Mouse (Mus musculus) T-helper 1 cell (primary cell): ENCODE results near the gene Msmo1.

Experiments
- in situ Hi-C: fragments of 300-600 bp; cut with MboI, MseI; formaldehyde crosslinking; loops from one replicate; pipeline ENCODE4 v1.15.1; 2025; ENCODE audit warnings: high pct_unique_total_duplicates

The Msmo1 gene

DNA sequence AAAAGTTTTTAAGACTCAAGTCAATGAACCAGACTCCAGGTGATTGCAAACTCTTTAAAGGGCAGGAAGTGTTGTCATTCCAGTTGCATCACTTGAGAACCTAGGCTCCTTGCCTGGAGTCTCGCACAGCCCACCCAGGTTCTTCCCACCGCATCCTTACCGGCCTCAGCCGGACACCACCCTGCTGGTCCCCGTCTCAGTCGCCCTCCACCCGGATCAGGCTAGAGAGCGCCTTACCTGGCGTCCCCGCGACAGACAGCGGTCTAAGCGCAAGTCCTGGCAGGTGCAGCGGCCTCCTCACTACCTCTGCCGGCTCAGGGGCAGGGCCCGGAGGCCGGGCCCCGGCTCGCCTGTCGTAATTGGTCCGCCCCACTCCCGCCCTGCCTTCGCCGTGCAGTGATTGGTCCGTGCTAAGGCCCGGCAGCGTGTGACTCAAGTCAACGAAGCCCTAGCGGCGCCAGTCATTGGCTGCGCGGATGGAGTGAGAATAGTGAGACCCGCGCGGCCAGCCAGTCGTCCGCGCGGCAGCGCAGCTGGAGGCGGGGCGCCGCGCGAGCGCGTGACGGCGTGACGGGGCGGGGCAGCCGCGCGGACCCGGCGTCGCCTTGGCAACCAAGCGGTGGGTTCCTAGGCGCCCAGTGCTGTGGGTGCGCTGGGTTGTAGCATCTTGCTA, at the start of gene Msmo1:
Gene Msmo1, minus strand, starts transcription at position 522 of the 673 bp plus-strand sequence.
- in situ Hi-C loops, result no loop called here

DNA sequence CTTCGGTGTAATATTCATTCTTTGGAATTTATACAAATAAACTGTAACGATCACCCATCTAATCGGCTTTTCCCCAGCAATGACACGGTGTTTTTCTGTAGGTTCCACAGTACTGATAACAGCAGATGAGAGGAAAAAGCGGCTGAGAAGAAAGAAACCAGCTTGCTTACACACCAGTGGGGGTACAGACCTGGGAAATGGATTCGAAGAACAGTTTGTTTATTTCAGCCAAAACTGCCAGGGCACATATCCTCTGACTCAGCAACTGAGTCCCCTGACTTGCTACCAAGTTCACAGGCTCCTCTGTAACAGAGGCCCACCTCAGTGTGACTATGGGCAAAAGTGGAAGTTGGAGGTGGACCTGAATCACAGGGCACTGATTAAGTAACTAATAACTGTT, 48.4 kb upstream of the Msmo1 start:
- in situ Hi-C loops, result no loop called here

GRCm38 (mm10) chr8:64777925-64778324, 44.3 kb upstream of the Msmo1 start:
- in situ Hi-C loops, result no loop called here

GRCm38 (mm10) chr8:64774136-64774535, 40.5 kb upstream of the Msmo1 start:
- in situ Hi-C loops, result no loop called here

DNA sequence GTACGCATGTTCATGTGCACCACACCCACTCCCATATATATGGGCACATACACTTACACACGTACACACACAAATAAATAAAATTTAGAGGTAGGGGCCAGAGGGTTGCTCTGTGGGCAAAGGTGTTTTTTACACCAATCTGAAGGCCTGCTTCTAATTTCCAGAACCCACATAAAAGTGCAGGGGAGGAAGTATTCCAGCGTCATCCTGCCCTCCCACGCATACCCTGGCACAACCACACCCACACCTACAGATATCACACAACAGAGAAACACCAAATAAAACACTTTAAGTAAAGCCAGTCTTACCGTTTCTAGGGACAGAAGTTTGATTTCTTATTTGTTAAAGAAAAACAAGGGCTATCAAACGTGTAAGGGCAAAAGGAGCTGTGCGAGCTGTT, 37.2 kb upstream of the Msmo1 start:
- in situ Hi-C loops, result no loop called here

GRCm38 (mm10) chr8:64769586-64769985, 36.0 kb upstream of the Msmo1 start:
- in situ Hi-C loops, result no loop called here

- in situ Hi-C loops, result no loop called here
Observed at GRCm38 (mm10) chr8:64768645-64769044, 35.1 kb upstream of the Msmo1 start.

GRCm38 (mm10) chr8:64767047-64767446, 33.5 kb upstream of the Msmo1 start:
- in situ Hi-C loops, result no loop called here

- in situ Hi-C loops, result no loop called here
Observed at GRCm38 (mm10) chr8:64764075-64764474, 30.5 kb upstream of the Msmo1 start.

DNA sequence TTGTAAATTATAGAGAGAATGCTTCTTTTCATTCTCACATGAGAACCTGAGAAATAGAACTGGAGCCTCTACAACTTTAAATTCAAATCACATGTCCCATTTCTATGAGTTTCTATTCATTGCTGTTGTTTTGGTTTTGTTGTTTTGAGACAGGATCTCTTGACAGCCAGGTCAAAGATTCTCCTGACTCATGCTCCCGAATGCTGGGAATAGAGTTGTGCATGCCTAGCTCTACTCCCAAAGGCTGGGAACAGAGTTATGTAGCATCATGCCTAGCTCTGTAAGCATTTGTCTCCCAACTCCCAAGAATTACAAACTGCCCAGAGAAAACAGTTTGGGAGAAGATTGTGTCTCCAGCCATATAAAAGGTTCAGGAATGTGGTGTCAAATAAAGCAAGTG, 29.2 kb upstream of the Msmo1 start:
- in situ Hi-C loops, result no loop called here

DNA sequence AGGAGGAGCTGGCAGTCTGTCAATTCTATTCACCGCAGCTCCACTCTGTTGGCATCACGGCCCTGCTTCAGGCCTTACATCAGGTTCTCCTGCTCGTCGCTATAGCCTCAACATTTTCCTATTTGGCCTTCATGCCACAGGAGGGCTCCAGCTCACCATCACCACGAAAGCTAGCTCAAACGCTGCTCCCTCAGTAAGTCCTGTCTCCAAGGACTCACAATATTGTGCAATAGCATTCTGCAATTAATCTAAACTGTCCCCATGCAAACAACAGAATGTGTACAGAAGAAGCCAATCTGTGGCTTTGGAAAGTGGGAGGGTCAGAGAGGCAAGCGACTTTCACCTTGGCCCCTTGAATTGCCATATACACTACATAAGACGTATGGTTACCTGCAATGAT, 27.8 kb upstream of the Msmo1 start:
- in situ Hi-C loops, result no loop called here

DNA sequence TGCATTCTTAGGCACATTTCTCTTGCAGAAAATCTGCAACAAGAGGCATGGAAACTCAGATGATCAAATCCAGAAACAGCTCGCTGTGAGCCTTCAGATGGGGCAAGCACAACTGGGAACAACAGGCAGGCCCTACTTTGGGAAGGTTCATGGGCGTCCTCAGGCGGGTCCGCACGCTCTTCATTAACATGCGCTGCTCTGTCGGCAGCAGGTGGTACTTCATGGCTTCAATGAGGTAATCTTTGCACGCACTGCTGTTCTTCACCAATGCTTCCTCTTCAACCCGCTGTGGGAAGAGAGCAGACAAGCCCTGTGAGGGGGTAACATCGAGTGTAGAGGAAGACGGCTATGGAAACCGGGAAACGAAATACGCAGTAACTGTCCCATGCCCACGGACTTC, 24.4 kb upstream of the Msmo1 start:
- in situ Hi-C loops, result no loop called here

- in situ Hi-C loops, result no loop called here
Observed at GRCm38 (mm10) chr8:64746215-64747058, 12.8 kb upstream of the Msmo1 start.

DNA sequence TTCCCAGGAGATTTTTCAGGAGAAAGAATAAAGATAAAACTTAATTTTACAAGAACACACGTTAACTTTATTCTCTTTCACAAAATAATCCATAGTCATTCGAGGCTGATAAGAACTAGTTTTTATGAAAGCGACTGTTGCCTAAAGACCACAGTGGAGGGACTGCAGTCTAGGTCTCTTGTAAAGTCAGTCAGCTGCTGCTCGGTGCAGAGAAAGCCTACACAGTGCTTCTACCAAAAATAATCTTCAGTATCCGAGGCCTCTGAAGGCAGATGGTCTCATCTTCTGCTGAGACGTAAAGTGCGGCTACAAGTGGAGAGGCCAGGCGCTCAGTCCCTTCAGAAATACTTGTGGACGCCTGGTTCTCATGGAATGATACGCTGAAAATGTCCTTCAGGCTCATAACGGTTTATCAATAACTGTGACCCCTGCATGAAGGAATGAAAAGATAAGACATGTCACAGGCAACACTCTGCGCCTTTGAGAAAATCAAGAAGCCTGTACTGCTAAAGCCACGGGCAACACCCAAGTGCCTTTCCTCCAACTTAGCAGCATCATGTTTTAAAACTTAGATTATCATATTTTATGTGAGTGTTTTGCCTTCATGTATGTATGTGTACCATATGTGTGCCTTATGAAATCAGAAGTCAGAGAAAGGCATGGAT, 7.1 kb upstream of the Msmo1 start:
- in situ Hi-C loops, result no loop called here

GRCm38 (mm10) chr8:64738916-64739315, 5.3 kb upstream of the Msmo1 start:
- in situ Hi-C loops, result loop anchor here (5.0 kb wide), 1 partner anchor 203 kb away; no protein-coding TSS in a partner anchor

DNA sequence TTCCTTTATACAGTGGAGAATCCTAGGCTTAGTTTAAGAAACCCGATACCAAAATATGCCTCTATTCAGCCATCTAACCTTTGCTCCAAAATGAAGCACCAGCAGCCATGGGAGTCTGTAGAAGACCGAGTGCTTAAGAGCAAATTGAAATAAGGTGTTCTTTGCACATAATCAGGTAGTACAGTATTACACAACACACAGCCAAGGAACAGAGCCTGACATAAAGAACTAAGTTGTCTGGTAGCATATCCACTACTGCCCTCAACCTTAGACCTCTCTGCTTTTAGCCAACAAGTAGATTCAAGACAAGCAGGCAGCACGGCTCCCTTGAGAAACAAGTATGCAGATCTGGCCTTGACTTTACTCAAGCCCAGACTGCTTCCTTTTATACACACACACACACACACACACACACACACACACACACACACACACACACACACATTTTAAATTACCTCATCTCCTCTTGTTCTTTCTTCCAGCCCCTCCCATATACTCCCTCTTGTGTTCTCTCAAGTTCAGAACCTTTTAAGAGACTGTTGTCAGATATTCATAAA, 3.3 kb upstream of the Msmo1 start:
- in situ Hi-C loops, result loop anchor here (5.0 kb wide), 1 partner anchor 205 kb away; no protein-coding TSS in a partner anchor

DNA sequence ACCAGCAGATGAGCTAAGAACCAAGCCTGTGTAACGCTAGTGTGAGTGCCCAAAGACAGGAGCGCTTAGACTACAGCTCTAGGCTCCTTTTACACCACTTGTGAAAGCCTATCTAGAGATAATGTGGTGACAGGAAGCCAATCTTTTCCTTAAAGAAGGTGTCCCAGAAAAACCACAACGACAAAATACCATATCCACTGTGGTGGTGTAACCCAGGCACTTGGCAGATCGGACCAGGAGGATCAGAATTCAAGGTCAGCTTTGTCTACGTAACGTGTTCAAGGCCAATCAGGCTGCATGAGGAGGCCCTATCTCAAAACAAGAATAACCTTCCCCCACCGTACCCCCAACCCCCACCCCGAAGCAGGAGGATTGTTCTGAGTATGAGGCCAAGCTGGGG, 1.6 kb upstream of the Msmo1 start:
- in situ Hi-C loops, result loop anchor here (5.0 kb wide), 1 partner anchor 207 kb away; no protein-coding TSS in a partner anchor

GRCm38 (mm10) chr8:64732596-64732995, 996 bp downstream of the Msmo1 start:
- in situ Hi-C loops, result no loop called here

GRCm38 (mm10) chr8:64728156-64728555, 5.4 kb downstream of the Msmo1 start:
- in situ Hi-C loops, result no loop called here

DNA sequence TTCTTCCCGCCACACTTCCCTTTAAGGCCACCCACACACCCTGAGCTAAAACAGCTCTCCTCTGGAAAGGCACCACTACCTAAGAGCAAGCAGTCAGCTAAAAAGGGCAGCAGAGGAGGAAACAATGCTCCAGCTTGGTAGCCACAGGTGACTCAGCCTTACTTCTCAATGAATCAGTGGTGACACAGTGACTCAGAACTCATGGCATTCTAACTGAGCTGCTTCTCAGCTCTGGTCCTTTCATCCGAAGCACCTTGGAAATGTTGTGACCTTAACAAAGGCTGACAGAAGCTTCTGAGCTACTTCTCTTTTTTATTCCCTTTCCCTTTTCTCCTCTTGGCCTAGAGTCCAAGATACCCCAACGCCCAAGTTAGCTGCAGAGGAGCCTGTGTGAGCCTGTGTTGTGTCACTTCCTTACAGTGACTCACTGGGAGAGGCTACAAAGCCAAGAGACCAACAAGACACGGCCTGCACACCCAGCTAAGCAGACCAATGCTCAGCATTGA, 7.3 kb downstream of the Msmo1 start:
- in situ Hi-C loops, result no loop called here

- in situ Hi-C loops, result no loop called here
Observed at GRCm38 (mm10) chr8:64723206-64723605, 10.4 kb downstream of the Msmo1 start.

- in situ Hi-C loops, result loop anchor here (5.0 to 10.0 kb wide), 2 partner anchors 237 to 1754 kb away; no protein-coding TSS in a partner anchor
Observed at GRCm38 (mm10) chr8:64717868-64718267, 15.7 kb downstream of the Msmo1 start.
